26 mouse cellular contexts compared by ENCODE assay signal in genomic region chr2:84948721-84949120, GRCm38 (mm10). TPM values are rescaled to one million over a fixed set of nuclear protein-coding genes. Genes with fewer than 3 reads are reported as not detected.
DNase-seq lines count a peak whose midpoint lies in the region; ATAC-seq lines count a peak whose summit lies in the region.
"Had no signal": no experiment of that assay in that cellular context is flagged by ENCODE, and none has a peak within 500 bp of the region (broad histone marks: within the 10 kb centered on the region; RNA-seq: fewer than 3 reads in every experiment).

No protein-coding gene starts in this region.

- H3K27ac ChIP-seq in forebrain, embryonic 13.5 days = no peak overlapping the region
- H3K27ac ChIP-seq in forebrain, embryonic 16.5 days (ENCODE audit: low read length) = no peak overlapping the region
- H3K27ac ChIP-seq in forebrain, embryonic 15.5 days (replicated peaks) = peak overlapping the region; percentile 34; the same call in 1 of the 2 replicates
- no peak overlapping the region for H3K27ac ChIP-seq in forebrain, embryonic 12.5 days
- H3K27ac ChIP-seq in heart, embryonic 11.5 days (ENCODE audit: low read depth, low read length) = no peak overlapping the region
- H3K27ac ChIP-seq: embryonic facial prominence, embryonic 10.5 days; embryonic facial prominence, embryonic 12.5 days had no signal

- H3K4me3 ChIP-seq in forebrain, embryonic 13.5 days = no peak overlapping the region
- no peak overlapping the region for H3K4me3 ChIP-seq in forebrain, embryonic 16.5 days (replicated peaks; ENCODE audit: low read length)
- H3K4me3 ChIP-seq in forebrain, embryonic 15.5 days = no peak overlapping the region
- H3K4me3 ChIP-seq in forebrain, embryonic 12.5 days (replicated peaks) = no peak overlapping the region
- H3K4me3 ChIP-seq in heart, embryonic 11.5 days (ENCODE audit: low read depth, low read length) = no peak overlapping the region
- H3K4me3 ChIP-seq: embryonic facial prominence, embryonic 10.5 days; embryonic facial prominence, embryonic 12.5 days had no signal

- no peaks in the 10 kb centered on the region for H3K36me3 ChIP-seq in forebrain, embryonic 13.5 days (ENCODE audit: poor library complexity, severe bottlenecking)
- no peaks in the 10 kb centered on the region for H3K36me3 ChIP-seq in forebrain, embryonic 16.5 days (ENCODE audit: control insufficient read depth, insufficient read depth)
- no peaks in the 10 kb centered on the region for H3K36me3 ChIP-seq in forebrain, embryonic 15.5 days
- no peaks in the 10 kb centered on the region for H3K36me3 ChIP-seq in forebrain, embryonic 12.5 days (replicated peaks)
- peaks cover 31% of the 10 kb centered on the region for H3K36me3 ChIP-seq in heart, embryonic 11.5 days (ENCODE audit: control insufficient read depth, insufficient read depth, low read length)

- no peaks in the 10 kb centered on the region for H3K4me1 ChIP-seq in forebrain, embryonic 13.5 days
- H3K4me1 ChIP-seq in forebrain, embryonic 16.5 days (replicated peaks; ENCODE audit: control insufficient read depth, insufficient read depth, low read length) = peaks cover 3% of the 10 kb centered on the region; the same call in 1 of the 2 replicates
- H3K4me1 ChIP-seq in forebrain, embryonic 15.5 days = peaks cover 4% of the 10 kb centered on the region; the same call in 1 of the 2 replicates
- no peaks in the 10 kb centered on the region for H3K4me1 ChIP-seq in forebrain, embryonic 12.5 days
- H3K4me1 ChIP-seq in heart, embryonic 11.5 days (ENCODE audit: control insufficient read depth, insufficient read depth, low read length) = no peaks in the 10 kb centered on the region
- H3K4me1 ChIP-seq: embryonic facial prominence, embryonic 10.5 days; embryonic facial prominence, embryonic 12.5 days had no signal

- H3K27me3 ChIP-seq in forebrain, embryonic 13.5 days = no peaks in the 10 kb centered on the region
- no peaks in the 10 kb centered on the region for H3K27me3 ChIP-seq in forebrain, embryonic 16.5 days (replicated peaks; ENCODE audit: control insufficient read depth, insufficient read depth, low read length)
- H3K27me3 ChIP-seq in forebrain, embryonic 15.5 days = no peaks in the 10 kb centered on the region
- no peaks in the 10 kb centered on the region for H3K27me3 ChIP-seq in forebrain, embryonic 12.5 days
- no peaks in the 10 kb centered on the region for H3K27me3 ChIP-seq in heart, embryonic 11.5 days (ENCODE audit: control insufficient read depth, insufficient read depth, low read length)
- H3K27me3 ChIP-seq: CH12.LX; embryonic facial prominence, embryonic 12.5 days; Patski had no signal

- no peaks in the 10 kb centered on the region for H3K9me3 ChIP-seq in forebrain, embryonic 13.5 days (replicated peaks)
- H3K9me3 ChIP-seq in forebrain, embryonic 16.5 days (ENCODE audit: control insufficient read depth, low read length) = no peaks in the 10 kb centered on the region
- H3K9me3 ChIP-seq in forebrain, embryonic 15.5 days = no peaks in the 10 kb centered on the region
- H3K9me3 ChIP-seq in forebrain, embryonic 12.5 days = no peaks in the 10 kb centered on the region
- no peaks in the 10 kb centered on the region for H3K9me3 ChIP-seq in heart, embryonic 11.5 days (replicated peaks; ENCODE audit: control insufficient read depth, low read length)
- H3K9me3 ChIP-seq: embryonic facial prominence, embryonic 10.5 days; embryonic facial prominence, embryonic 12.5 days; G1E had no signal

- no peak overlapping the region for H3K9ac ChIP-seq in forebrain, embryonic 13.5 days
- no peak overlapping the region for H3K9ac ChIP-seq in forebrain, embryonic 16.5 days (replicated peaks; ENCODE audit: low read depth, low read length)
- no peak overlapping the region for H3K9ac ChIP-seq in forebrain, embryonic 15.5 days (replicated peaks)
- H3K9ac ChIP-seq in forebrain, embryonic 12.5 days = no peak overlapping the region
- no peak overlapping the region for H3K9ac ChIP-seq in heart, embryonic 11.5 days (ENCODE audit: low read depth, low read length)
- H3K9ac ChIP-seq: embryonic facial prominence, embryonic 12.5 days had no signal

- 0 out of 2 replicates have a peak, but pooled peaks have one; percentile 11 for ATAC-seq in forebrain, embryonic 13.5 days
- no peak for ATAC-seq in forebrain, embryonic 16.5 days
- no peak for ATAC-seq in forebrain, embryonic 15.5 days (replicated peaks)
- ATAC-seq in forebrain, embryonic 12.5 days (ENCODE audit: low FRiP score) = no peak
- ATAC-seq in heart, embryonic 11.5 days (replicated peaks; ENCODE audit: insufficient number of reproducible peaks, low FRiP score, low TSS enrichment) = no peak
- ATAC-seq: activated CD4-positive, CD25-positive, alpha-beta regulatory T cell, adult 4 months; CD4-positive, CD25-positive, alpha-beta regulatory T cell, adult 4 months; Patski had no signal

- peak; percentile 53 for DNase-seq in heart, adult 11 months
- peak; percentile 10 for DNase-seq in brain, adult 2 months (ENCODE audit: low read depth, low spot score)
- no peak for DNase-seq in spleen, adult 18-20 months
- DNase-seq: adrenal gland, adult 8-10 months; adrenal gland, postnatal 14 days; adrenal gland, postnatal 36 days; B cell, adult 2 months; cerebellum, adult 11-12 months; cerebellum, adult 2 months; cerebellum, adult 9-10 months; cerebellum, postnatal 10 days; cerebellum, postnatal 25 days had no signal

- no peak overlapping the region for H3K4me2 ChIP-seq in forebrain, embryonic 13.5 days
- H3K4me2 ChIP-seq in forebrain, embryonic 16.5 days (ENCODE audit: low read length) = no peak overlapping the region
- no peak overlapping the region for H3K4me2 ChIP-seq in forebrain, embryonic 15.5 days (replicated peaks)
- no peak overlapping the region for H3K4me2 ChIP-seq in forebrain, embryonic 12.5 days
- no peak overlapping the region for H3K4me2 ChIP-seq in heart, embryonic 11.5 days
- H3K4me2 ChIP-seq: embryonic facial prominence, embryonic 12.5 days had no signal

- WGBS in forebrain, embryonic 13.5 days = 90% methylated on average over 2 of the region's 2 CpGs
- WGBS in forebrain, embryonic 16.5 days = 74% methylated on average over 2 of the region's 2 CpGs
- WGBS in forebrain, embryonic 15.5 days = 85% methylated on average over 2 of the region's 2 CpGs
- WGBS in forebrain, embryonic 12.5 days = 89% methylated on average over 2 of the region's 2 CpGs
- WGBS in heart, embryonic 11.5 days (ENCODE audit: insufficient replicate concordance) = 95% methylated on average over 2 of the region's 2 CpGs

RNA-seq across cellular contexts. Expression of gene Slc43a3, which starts 12.3 kb away (rescaled TPM):
- 5.9 and 6.6 TPM in 2 replicates for polyA plus RNA-seq in forebrain, embryonic 13.5 days (2015; fragmentation: Nextera tagmentation; extraction: Ambion mirVana)
- polyA plus RNA-seq in forebrain, embryonic 16.5 days (2015; fragmentation: Nextera tagmentation; extraction: Ambion mirVana) = 6.6 and 7.2 TPM in 2 replicates
- 3.8 and 4.2 TPM in 2 replicates for polyA plus RNA-seq in forebrain, embryonic 15.5 days (2015; fragmentation: Nextera tagmentation; extraction: Ambion mirVana)
- 10.1 and 11.3 TPM in 2 replicates for polyA plus RNA-seq in forebrain, embryonic 12.5 days (2016; fragmentation: Nextera tagmentation; extraction: Ambion mirVana)
- 48.2 and 52.5 TPM in 2 replicates for polyA plus RNA-seq in heart, embryonic 11.5 days (2014; fragmentation: Nextera tagmentation; extraction: Ambion mirVana)
- polyA plus RNA-seq: Patski had no signal

RNA-seq across cellular contexts. Expression of gene Prg2, which starts 31.5 kb away (rescaled TPM):
- 0.44 TPM in 1 of 2 replicates, not detected in the other for polyA plus RNA-seq in forebrain, embryonic 13.5 days (2015; fragmentation: Nextera tagmentation; extraction: Ambion mirVana)
- not detected in 2 replicates for polyA plus RNA-seq in forebrain, embryonic 16.5 days (2015; fragmentation: Nextera tagmentation; extraction: Ambion mirVana)
- 0.31 TPM in 1 of 2 replicates, not detected in the other for polyA plus RNA-seq in forebrain, embryonic 15.5 days (2015; fragmentation: Nextera tagmentation; extraction: Ambion mirVana)
- polyA plus RNA-seq in forebrain, embryonic 12.5 days (2016; fragmentation: Nextera tagmentation; extraction: Ambion mirVana) = not detected in 2 replicates
- 0.73 and 1.1 TPM in 2 replicates for polyA plus RNA-seq in heart, embryonic 11.5 days (2014; fragmentation: Nextera tagmentation; extraction: Ambion mirVana)
- polyA plus RNA-seq: CD4-positive, CD25-positive, alpha-beta regulatory T cell, adult 4 months; cortical plate, adult 2 months; embryonic facial prominence, embryonic 14.5 days; G1E; Patski had no signal

RNA-seq across cellular contexts. Expression of gene Prg3, which starts 39.3 kb away (rescaled TPM):
- not detected in 2 replicates for polyA plus RNA-seq in forebrain, embryonic 13.5 days (2015; fragmentation: Nextera tagmentation; extraction: Ambion mirVana)
- polyA plus RNA-seq in forebrain, embryonic 16.5 days (2015; fragmentation: Nextera tagmentation; extraction: Ambion mirVana) = not detected in 2 replicates
- not detected in 2 replicates for polyA plus RNA-seq in forebrain, embryonic 15.5 days (2015; fragmentation: Nextera tagmentation; extraction: Ambion mirVana)
- polyA plus RNA-seq in forebrain, embryonic 12.5 days (2016; fragmentation: Nextera tagmentation; extraction: Ambion mirVana) = not detected in 2 replicates
- 0.24 and 0.37 TPM in 2 replicates for polyA plus RNA-seq in heart, embryonic 11.5 days (2014; fragmentation: Nextera tagmentation; extraction: Ambion mirVana)
- polyA plus RNA-seq: activated CD4-positive, CD25-positive, alpha-beta regulatory T cell, adult 4 months; CD4-positive, CD25-positive, alpha-beta regulatory T cell, adult 4 months; cerebellum, adult 2 months; cortical plate, adult 2 months; embryonic facial prominence, embryonic 10.5 days; embryonic facial prominence, embryonic 12.5 days; embryonic facial prominence, embryonic 14.5 days; Patski had no signal

Comparison
In these comparisons a context has a peak if more than half of its experiments do, and no peak if none do; other contexts are left out.
1. DNase-seq: peak in heart, adult 11 months (single experiment) and brain, adult 2 months (single experiment); none in spleen, adult 18-20 months (0 of 2).